ENCODE assay signal across 8 mouse cellular contexts in genomic region chr8:85059879-85060616, GRCm38 (mm10). TPM values are rescaled to one million over a fixed set of nuclear protein-coding genes. Genes with fewer than 3 reads are reported as not detected.
DNase-seq lines count a peak whose midpoint lies in the region; ATAC-seq lines count a peak whose summit lies in the region.

Gene Fbxw9 (plus strand): TSS chr8:85060055.

- ATAC-seq in common myeloid progenitor, adult 5-6 weeks (replicated peaks; ENCODE audit: low read depth, poor library complexity, severe bottlenecking) = peak; percentile 90
- ATAC-seq in megakaryocyte progenitor cell, adult 5-6 weeks (replicated peaks; ENCODE audit: poor library complexity) = peak; percentile 94

- DNase-seq in ZHBTc4 (ENCODE audit: low read depth, low spot score) = peak; percentile 96
- peak; percentile 78 to 79 for DNase-seq in gastrocnemius, adult 8-10 months (ENCODE audit: low spot score in 2 of 2)
- DNase-seq in induced T-regulatory cell, adult 2 months (ENCODE audit: low read depth) = peak; percentile 96
- DNase-seq in left cerebral cortex, adult 9 months (ENCODE audit: low spot score in 2 of 2) = peak; percentile 84 to 94
- DNase-seq in right cerebral cortex, postnatal 14 days = peak; percentile 85
- DNase-seq in urinary bladder, postnatal 36 days (ENCODE audit: low spot score in 2 of 2) = peak; percentile 86 to 89

RNA-seq across cellular contexts. Expression of gene Fbxw9, which starts in this region (rescaled TPM):
- total RNA-seq in common myeloid progenitor, adult 5-6 weeks (2017) = 3.9 and 8.4 TPM in 2 replicates
- 1 to 10 TPM; 1.4 to 2.5 (median 1.8) TPM for total RNA-seq in gastrocnemius, adult 8-10 months (2022)
- 4.4 and 4.9 TPM in 2 replicates for total RNA-seq in megakaryocyte progenitor cell, adult 5-6 weeks (2015)
- total RNA-seq in megakaryocyte progenitor cell, adult 5-6 weeks (2017) = 3.2 and 3.5 TPM in 2 replicates

Comparison
In these comparisons a context has a peak if more than half of its experiments do, and no peak if none do; other contexts are left out.
1. Peak in every context shown above with its lines: DNase-seq and ATAC-seq.